In the genomic region with DNA sequence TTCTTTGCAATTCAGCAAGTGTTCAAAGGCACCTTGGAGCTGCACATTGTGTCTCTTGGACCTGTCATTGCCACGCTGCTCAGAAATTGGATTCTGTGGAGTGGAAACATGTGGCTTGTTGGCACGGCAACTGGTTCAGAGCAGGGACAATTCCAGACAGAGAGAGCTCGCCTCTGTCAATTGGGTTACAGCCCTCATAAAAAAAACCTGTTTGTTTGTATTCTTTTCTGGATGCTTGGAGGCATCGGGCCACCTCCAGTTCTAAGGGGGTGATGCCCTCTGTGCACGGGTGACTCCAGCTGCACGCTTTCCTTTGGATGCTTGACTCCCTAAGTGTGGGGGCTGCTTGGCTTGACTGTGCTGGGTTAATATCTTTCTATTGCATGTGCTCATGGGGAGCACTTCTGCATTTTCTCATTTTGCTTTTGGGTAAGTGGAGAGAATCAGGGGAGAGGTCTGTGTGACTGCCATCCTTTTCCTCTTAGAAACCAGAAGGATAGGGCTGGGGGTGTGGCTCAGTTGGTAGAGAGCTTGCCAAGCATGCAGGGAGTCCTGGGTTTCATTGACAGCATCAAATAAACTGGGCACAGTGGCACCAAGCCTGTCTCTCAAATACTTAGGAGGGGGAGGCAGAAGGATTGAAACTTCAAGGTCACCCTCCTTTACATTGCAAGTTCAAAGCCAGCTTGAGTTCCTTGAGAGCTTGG, we compare ENCODE assay signal across 12 mouse cellular contexts.
DNase-seq lines count a peak whose midpoint lies in the region; ATAC-seq and TF ChIP-seq lines count a peak whose summit lies in the region.
"Had no signal": no experiment of that assay in that cellular context is flagged by ENCODE, and none has a peak within 500 bp of the region (broad histone marks: within the 10 kb centered on the region; RNA-seq: fewer than 3 reads in every experiment).

No protein-coding gene starts in this region.

- H3K9ac ChIP-seq in forebrain, embryonic 14.5 days (ENCODE audit: low read length) = no peak overlapping the region
- H3K9ac ChIP-seq in forebrain, embryonic 12.5 days = no peak overlapping the region
- no peak overlapping the region for H3K9ac ChIP-seq in intestine, postnatal 0 days (ENCODE audit: low read depth, low read length)
- H3K9ac ChIP-seq: intestine, embryonic 15.5 days; liver, embryonic 13.5 days had no signal

- no peak overlapping the region for H3K4me2 ChIP-seq in forebrain, embryonic 14.5 days (ENCODE audit: low read length)
- no peak overlapping the region for H3K4me2 ChIP-seq in forebrain, embryonic 12.5 days
- no peak overlapping the region for H3K4me2 ChIP-seq in intestine, postnatal 0 days (replicated peaks; ENCODE audit: low read depth)
- H3K4me2 ChIP-seq: intestine, embryonic 15.5 days; liver, embryonic 13.5 days had no signal

- 24% methylated on average over 6 of the region's 6 CpGs for WGBS in forebrain, embryonic 14.5 days
- WGBS in forebrain, embryonic 12.5 days = 32% methylated on average over 6 of the region's 6 CpGs
- WGBS in intestine, postnatal 0 days = 44% methylated on average over 6 of the region's 6 CpGs

- no peaks in the 10 kb centered on the region for H3K36me3 ChIP-seq in forebrain, embryonic 14.5 days (ENCODE audit: control insufficient read depth, insufficient read depth, low read length)
- H3K36me3 ChIP-seq in forebrain, embryonic 12.5 days (replicated peaks) = no peaks in the 10 kb centered on the region
- no peaks in the 10 kb centered on the region for H3K36me3 ChIP-seq in intestine, postnatal 0 days (ENCODE audit: control insufficient read depth, insufficient read depth)
- H3K36me3 ChIP-seq: intestine, embryonic 15.5 days; liver, embryonic 13.5 days had no signal

- intact Hi-C loops in heart, postnatal 10 days (cut with DNase I) = no loop called here

- no peak overlapping the region for H3K27ac ChIP-seq in forebrain, embryonic 14.5 days (ENCODE audit: low read depth, low read length)
- H3K27ac ChIP-seq in forebrain, embryonic 12.5 days = no peak overlapping the region
- no peak overlapping the region for H3K27ac ChIP-seq in intestine, postnatal 0 days (ENCODE audit: low read depth, low read length)
- H3K27ac ChIP-seq: intestine, embryonic 15.5 days; liver, embryonic 13.5 days had no signal

- no peak for TF ChIP-seq CTCF in intestine, postnatal 0 days (IDR thresholded peaks at IDR 0.05; ENCODE audit: low read depth)

- H3K4me3 ChIP-seq in forebrain, embryonic 14.5 days (ENCODE audit: low read depth, low read length) = no peak overlapping the region
- no peak overlapping the region for H3K4me3 ChIP-seq in forebrain, embryonic 12.5 days (replicated peaks)
- H3K4me3 ChIP-seq in intestine, postnatal 0 days (ENCODE audit: low read depth, low read length) = no peak overlapping the region
- H3K4me3 ChIP-seq: intestine, embryonic 15.5 days; liver, embryonic 13.5 days had no signal

- DNase-seq in forebrain, embryonic 14.5 days (ENCODE audit: low spot score) = peak; percentile 47
- peak; percentile 13 to 61 for DNase-seq in layer of hippocampus, adult 18-20 months (ENCODE audit: low spot score in 2 of 2)
- DNase-seq in layer of hippocampus, postnatal 25 days (ENCODE audit: extremely low spot score in 1 of 2, low spot score in 1 of 2) = no peak
- peak; percentile 15 for DNase-seq in Muller cell, postnatal 12 days (ENCODE audit: inconsistent ontology term)
- peak; percentile 38 to 41 for DNase-seq in heart, postnatal 10 days
- no peak for DNase-seq in yolk sac, embryonic 10.5 days (ENCODE audit: low spot score)
- DNase-seq: cerebellum, adult 11 months; gastrocnemius, postnatal 25 days; liver, embryonic 13.5 days had no signal

- ATAC-seq in forebrain, embryonic 14.5 days = no peak
- no peak for ATAC-seq in forebrain, embryonic 12.5 days (ENCODE audit: low FRiP score)
- no peak for ATAC-seq in intestine, postnatal 0 days
- ATAC-seq: intestine, embryonic 15.5 days had no signal

- H3K27me3 ChIP-seq in forebrain, embryonic 14.5 days (replicated peaks; ENCODE audit: control insufficient read depth, insufficient read depth, low read length) = no peaks in the 10 kb centered on the region
- H3K27me3 ChIP-seq in forebrain, embryonic 12.5 days = peaks cover 44% of the 10 kb centered on the region
- no peaks in the 10 kb centered on the region for H3K27me3 ChIP-seq in intestine, postnatal 0 days (replicated peaks; ENCODE audit: control insufficient read depth, insufficient read depth, low read length)
- H3K27me3 ChIP-seq: intestine, embryonic 15.5 days; liver, embryonic 13.5 days had no signal

- no peaks in the 10 kb centered on the region for H3K4me1 ChIP-seq in forebrain, embryonic 14.5 days (ENCODE audit: control insufficient read depth, insufficient read depth, low read length)
- peaks cover 14% of the 10 kb centered on the region for H3K4me1 ChIP-seq in forebrain, embryonic 12.5 days
- H3K4me1 ChIP-seq in intestine, postnatal 0 days (replicated peaks; ENCODE audit: control insufficient read depth, insufficient read depth, low read length) = no peaks in the 10 kb centered on the region
- H3K4me1 ChIP-seq: intestine, embryonic 15.5 days; liver, embryonic 13.5 days had no signal

- no peaks in the 10 kb centered on the region for H3K9me3 ChIP-seq in forebrain, embryonic 14.5 days (replicated peaks; ENCODE audit: control insufficient read depth, low read length)
- H3K9me3 ChIP-seq in forebrain, embryonic 12.5 days = no peaks in the 10 kb centered on the region
- H3K9me3 ChIP-seq in intestine, postnatal 0 days (ENCODE audit: control insufficient read depth) = no peaks in the 10 kb centered on the region
- H3K9me3 ChIP-seq: intestine, embryonic 15.5 days; liver, embryonic 13.5 days had no signal

Comparison
In these comparisons a context has a peak if more than half of its experiments do, and no peak if none do; other contexts are left out.
1. DNase-seq: peak in forebrain, embryonic 14.5 days (single experiment), layer of hippocampus, adult 18-20 months (2 of 2), Muller cell, postnatal 12 days (single experiment) and heart, postnatal 10 days (2 of 2); none in layer of hippocampus, postnatal 25 days (0 of 2) and yolk sac, embryonic 10.5 days (single experiment).